Comparison of ENCODE assay signal across 27 mouse cellular contexts in genomic region chr19:12765308-12765707, GRCm38 (mm10). TPM values are rescaled to one million over a fixed set of nuclear protein-coding genes. Genes with fewer than 3 reads are reported as not detected.
DNase-seq lines count a peak whose midpoint lies in the region; ATAC-seq and TF ChIP-seq lines count a peak whose summit lies in the region.
"Had no signal": no experiment of that assay in that cellular context is flagged by ENCODE, and none has a peak within 500 bp of the region (broad histone marks: within the 10 kb centered on the region; RNA-seq: fewer than 3 reads in every experiment).

Gene Cntf, minus strand, starts transcription at chr19:12765632.

- no peak for TF ChIP-seq CTCF in embryonic fibroblast, embryonic 13.5 days (IDR thresholded peaks at IDR 0.05; ENCODE audit: borderline replicate concordance, insufficient read depth, low read length)

- no peaks in the 10 kb centered on the region for H3K9me3 ChIP-seq in heart, embryonic 11.5 days (replicated peaks; ENCODE audit: control insufficient read depth, low read length)
- H3K9me3 ChIP-seq in intestine, embryonic 16.5 days (ENCODE audit: control insufficient read depth, low read length): no peaks in the 10 kb centered on the region
- H3K9me3 ChIP-seq: heart, embryonic 15.5 days; hindbrain, embryonic 13.5 days; limb, embryonic 15.5 days; midbrain, embryonic 15.5 days had no signal

- H3K4me3 ChIP-seq in heart, embryonic 11.5 days (ENCODE audit: low read depth, low read length): no peak within 1 kb of the TSS
- H3K4me3 ChIP-seq in embryonic fibroblast, embryonic 13.5 days (ENCODE audit: insufficient read depth, low read length): no peak within 1 kb of the TSS
- H3K4me3 ChIP-seq in intestine, embryonic 16.5 days (ENCODE audit: low read length): no peak within 1 kb of the TSS
- H3K4me3 ChIP-seq: heart, embryonic 15.5 days; hindbrain, embryonic 13.5 days; limb, embryonic 15.5 days; midbrain, embryonic 15.5 days; myocyte had no signal

- H3K4me1 ChIP-seq in heart, embryonic 11.5 days (ENCODE audit: control insufficient read depth, insufficient read depth, low read length): no peaks in the 10 kb centered on the region
- peaks cover 18% of the 10 kb centered on the region for H3K4me1 ChIP-seq in embryonic fibroblast, embryonic 13.5 days (ENCODE audit: control insufficient read depth, insufficient read depth, low read length)
- H3K4me1 ChIP-seq in intestine, embryonic 16.5 days (ENCODE audit: control insufficient read depth, insufficient read depth, low read length): no peaks in the 10 kb centered on the region
- H3K4me1 ChIP-seq: heart, embryonic 15.5 days; hindbrain, embryonic 13.5 days; limb, embryonic 15.5 days; midbrain, embryonic 15.5 days had no signal

- TF ChIP-seq POLR2A in embryonic fibroblast, embryonic 13.5 days (IDR thresholded peaks at IDR 0.05; ENCODE audit: low read depth, low read length): no peak

- no peak for ATAC-seq in heart, embryonic 11.5 days (replicated peaks; ENCODE audit: insufficient number of reproducible peaks, low FRiP score, low TSS enrichment)
- ATAC-seq in intestine, embryonic 16.5 days: no peak
- ATAC-seq: activated CD4-positive, CD25-positive, alpha-beta regulatory T cell, adult 4 months; CD4-positive, CD25-positive, alpha-beta regulatory T cell, adult 4 months; forebrain, postnatal 0 days; midbrain, embryonic 15.5 days had no signal

- no peak within 1 kb of the TSS for H3K4me2 ChIP-seq in heart, embryonic 11.5 days
- no peak within 1 kb of the TSS for H3K4me2 ChIP-seq in intestine, embryonic 16.5 days (ENCODE audit: low read depth, low read length)
- H3K4me2 ChIP-seq: heart, embryonic 15.5 days; hindbrain, embryonic 13.5 days; limb, embryonic 15.5 days; lung, embryonic 14.5 days; midbrain, embryonic 15.5 days had no signal

- H3K27me3 ChIP-seq in heart, embryonic 11.5 days (ENCODE audit: control insufficient read depth, insufficient read depth, low read length): no peaks in the 10 kb centered on the region
- H3K27me3 ChIP-seq in intestine, embryonic 16.5 days (replicated peaks; ENCODE audit: control insufficient read depth, insufficient read depth, low read length): no peaks in the 10 kb centered on the region
- H3K27me3 ChIP-seq: heart, embryonic 15.5 days; hindbrain, embryonic 13.5 days; limb, embryonic 15.5 days; midbrain, embryonic 15.5 days had no signal

- peaks cover 24% of the 10 kb centered on the region for H3K36me3 ChIP-seq in heart, embryonic 11.5 days (ENCODE audit: control insufficient read depth, insufficient read depth, low read length)
- peaks cover 7% of the 10 kb centered on the region for H3K36me3 ChIP-seq in intestine, embryonic 16.5 days (ENCODE audit: control insufficient read depth, insufficient read depth, low read length)

- peak; percentile 88 for DNase-seq in heart, adult 11 months
- peak; percentile 6 to 16 for DNase-seq in kidney, postnatal 36 days
- no peak for DNase-seq in kidney, adult 18-20 months
- DNase-seq in NIH3T3 (ENCODE audit: low read depth): peak; percentile 33
- DNase-seq in ovary, postnatal 14 days (ENCODE audit: low spot score): no peak
- DNase-seq: adrenal gland, adult 8-10 months; cerebellum, adult 11-12 months; cerebellum, postnatal 10 days; forebrain, postnatal 0 days; gastrocnemius, postnatal 36 days; heart, postnatal 36 days; left cerebral cortex, postnatal 4 days; lung, embryonic 14.5 days; lung, postnatal 4 days; right cerebral cortex, postnatal 25 days; spleen, adult 18-20 months had no signal

- 76% methylated on average over 7 of the region's 7 CpGs for WGBS in heart, embryonic 11.5 days (ENCODE audit: insufficient replicate concordance)
- 66% methylated on average over 7 of the region's 7 CpGs for WGBS in intestine, embryonic 16.5 days

- no peak within 1 kb of the TSS for H3K27ac ChIP-seq in heart, embryonic 11.5 days (ENCODE audit: low read depth, low read length)
- peak within 1 kb of the TSS; percentile 12; the same call in 1 of the 2 replicates for H3K27ac ChIP-seq in embryonic fibroblast, embryonic 13.5 days (ENCODE audit: insufficient read depth, low read length)
- no peak within 1 kb of the TSS for H3K27ac ChIP-seq in intestine, embryonic 16.5 days (ENCODE audit: low read length)
- H3K27ac ChIP-seq: heart, embryonic 15.5 days; hindbrain, embryonic 13.5 days; limb, embryonic 15.5 days; liver, embryonic 14.5 days; midbrain, embryonic 15.5 days had no signal

- H3K9ac ChIP-seq in heart, embryonic 11.5 days (ENCODE audit: low read depth, low read length): no peak within 1 kb of the TSS
- no peak within 1 kb of the TSS for H3K9ac ChIP-seq in intestine, embryonic 16.5 days (ENCODE audit: low read depth, low read length)
- H3K9ac ChIP-seq: forebrain, postnatal 0 days; heart, embryonic 15.5 days; hindbrain, embryonic 13.5 days; limb, embryonic 15.5 days; liver, embryonic 14.5 days; lung, embryonic 14.5 days; midbrain, embryonic 15.5 days had no signal

RNA-seq across cellular contexts. Expression of gene Cntf, which starts in this region (rescaled TPM):
- 0.48 and 0.54 TPM in 2 replicates for polyA plus RNA-seq in heart, embryonic 11.5 days (2014; fragmentation: Nextera tagmentation; extraction: Ambion mirVana)
- 2.9 and 6.0 TPM in 2 replicates for polyA plus RNA-seq in embryonic fibroblast, embryonic 13.5 days (2011; ENCODE audit: insufficient read length, low read depth, missing spikeins)
- 0.88 and 1.0 TPM in 2 replicates for polyA plus RNA-seq in intestine, embryonic 16.5 days (2015; fragmentation: Nextera tagmentation; extraction: Ambion mirVana)

Comparison
In these comparisons a context has a peak if more than half of its experiments do, and no peak if none do; other contexts are left out.
1. DNase-seq: peak in heart, adult 11 months (single experiment), kidney, postnatal 36 days (2 of 2) and NIH3T3 (single experiment); none in kidney, adult 18-20 months (single experiment) and ovary, postnatal 14 days (single experiment).